Mouse (Mus musculus) ES-E14 (cell line): Measurements from ENCODE around the gene Spata17. TPM values are rescaled to one million over a fixed set of nuclear protein-coding genes. Genes with fewer than 3 reads are reported as not detected.

Experiments
- DNase-seq: peaks from one replicate; pipeline ENCODE4 v3.0.0-alpha.2; 2013; ENCODE audit warnings: low read depth, low spot score
- H3K27ac ChIP-seq: 2 replicates; pipeline ENCODE4 v1.5.1; 2012; ENCODE audit warnings: low read depth, mild to moderate bottlenecking, low read length, moderate library complexity, mixed read lengths; ENCODE audit not compliant: poor library complexity, insufficient read depth, severe bottlenecking
- H3K36me3 ChIP-seq: 2 replicates; pipeline ENCODE4 v1.6.1; 2012; ENCODE audit warnings: mild to moderate bottlenecking, low read length, moderate library complexity, mixed read lengths; ENCODE audit not compliant: control insufficient read depth, poor library complexity, insufficient read depth, severe bottlenecking
- H3K4me1 ChIP-seq, 2 experiments: fragments of 150-350 bp in 1 of 2; sonication (generic) in 1 of 2; 2 replicates each; pipeline ENCODE4 v1.6.1; 2012; ENCODE audit warnings: low read length in 2 of 2, mild to moderate bottlenecking in 1 of 2, mixed read lengths in 1 of 2; ENCODE audit not compliant: control insufficient read depth in 2 of 2, insufficient read depth in 2 of 2, poor library complexity in 1 of 2
- H3K4me3 ChIP-seq, 2 experiments: fragments of 150-350 bp in 1 of 2; sonication (generic) in 1 of 2; 2 replicates each; pipeline ENCODE4 v1.5.1; 2012; ENCODE audit warnings: low read length in 2 of 2, low read depth in 1 of 2, mild to moderate bottlenecking in 1 of 2, mixed read lengths in 1 of 2; ENCODE audit not compliant: insufficient read depth in 1 of 2, poor library complexity in 1 of 2, severe bottlenecking in 1 of 2
- H3K9ac ChIP-seq: 2 replicates; pipeline ENCODE4 v1.6.1; 2012; ENCODE audit warnings: low read depth, mild to moderate bottlenecking, low read length, mixed read lengths; ENCODE audit not compliant: poor library complexity, insufficient read depth, severe bottlenecking
- H3K9me3 ChIP-seq: fragments of 150-350 bp; sonication (generic); 2 replicates; pipeline ENCODE4 v1.6.1; 2012; ENCODE audit warnings: low read depth, mild to moderate bottlenecking, low read length; ENCODE audit not compliant: control insufficient read depth, insufficient read depth
- CHD2 ChIP-seq: IDR thresholded peaks from 2 replicates; pipeline ENCODE4 v1.6.1; 2014; ENCODE audit warnings: mild to moderate bottlenecking, low read depth, low read length, inconsistent platforms
- HCFC1 ChIP-seq: IDR thresholded peaks from 2 replicates; pipeline ENCODE4 v1.6.1; 2012; ENCODE audit warnings: low read length, inconsistent platforms, borderline replicate concordance; ENCODE audit not compliant: insufficient read depth
- MAFK ChIP-seq: IDR thresholded peaks from 2 replicates; pipeline ENCODE4 v1.6.1; 2014; ENCODE audit warnings: mild to moderate bottlenecking, low read depth, low read length, inconsistent platforms; ENCODE audit not compliant: insufficient read depth
- ZC3H11A ChIP-seq: IDR thresholded peaks from 2 replicates; pipeline ENCODE4 v1.6.1; 2012; ENCODE audit warnings: low read depth, mild to moderate bottlenecking, inconsistent platforms, low read length, borderline replicate concordance
- ZNF384 ChIP-seq: IDR thresholded peaks from 2 replicates; pipeline ENCODE4 v1.6.1; 2012; ENCODE audit warnings: low read depth, low read length, inconsistent platforms
- in situ Hi-C, 2 experiments: fragments of 600-800 bp; cut with MboI; formaldehyde crosslinking; loops; one replicate each; pipeline ENCODE4 v1.15.1; 2025; ENCODE audit warnings: low sequenced_read_pairs in 2 of 2, inconsistent platforms in 1 of 2; ENCODE audit not compliant: unreplicated experiment in 2 of 2
- total RNA-seq: library from RNA; depleted of rRNA; stranded (reverse); fragments of 300-350 nt; gene quantifications from 2 replicates; pipeline ENCODE4 v1.2.3, GENCODE M21; 2012

Spata17 gene
- total RNA-seq, 1 experiment = 0.36 TPM

GRCm38 (mm10) chr1:187088660-187089395 lies 126.4 kb downstream of the Spata17 start:
- no peak for DNase-seq
- Histone ChIP-seq H3K4me3 (no peak overlapping the region), H3K36me3 (no peaks in the 10 kb centered on the region), H3K9me3 (no peaks in the 10 kb centered on the region), H3K9ac (no peak overlapping the region), H3K4me1 (no peaks in the 10 kb centered on the region), H3K27ac (no peak overlapping the region)
- in situ Hi-C loops = no loop called here
- no peak for TF ChIP-seq MAFK
- no peak for TF ChIP-seq HCFC1
- TF ChIP-seq ZC3H11A = no peak
- no peak for TF ChIP-seq CHD2
- no peak for TF ChIP-seq ZNF384

- H3K4me3 ChIP-seq = no peak overlapping the region
- DNase-seq = no peak
- H3K36me3 ChIP-seq = no peaks in the 10 kb centered on the region
- H3K9ac ChIP-seq = no peak overlapping the region
- H3K27ac ChIP-seq = no peak overlapping the region
- in situ Hi-C loops = no loop called here
- H3K4me1 ChIP-seq = no peaks in the 10 kb centered on the region
- H3K9me3 ChIP-seq = no peaks in the 10 kb centered on the region
- TF ChIP-seq HCFC1 (no peak), MAFK (no peak), CHD2 (no peak), ZNF384 (no peak), ZC3H11A (no peak)
Observed at GRCm38 (mm10) chr1:187086027-187086426, 129.2 kb downstream of the Spata17 start.

GRCm38 (mm10) chr1:187077352-187077751 lies 137.9 kb downstream of the Spata17 start:
- no peak overlapping the region for H3K9ac ChIP-seq
- TF ChIP-seq CHD2 = no peak
- TF ChIP-seq ZNF384 = no peak
- no peak for TF ChIP-seq ZC3H11A
- no peak for TF ChIP-seq MAFK
- TF ChIP-seq HCFC1 = no peak
- DNase-seq = no peak
- no peak overlapping the region for H3K27ac ChIP-seq
- H3K9me3 ChIP-seq = no peaks in the 10 kb centered on the region
- no peak overlapping the region for H3K4me3 ChIP-seq
- no peaks in the 10 kb centered on the region for H3K4me1 ChIP-seq
- H3K36me3 ChIP-seq = no peaks in the 10 kb centered on the region
- in situ Hi-C loops = no loop called here

GRCm38 (mm10) chr1:187077043-187077334 lies 138.3 kb downstream of the Spata17 start:
- H3K4me1 ChIP-seq = no peaks in the 10 kb centered on the region
- H3K4me3 ChIP-seq = no peak overlapping the region
- no peak overlapping the region for H3K27ac ChIP-seq
- H3K36me3 ChIP-seq = no peaks in the 10 kb centered on the region
- TF ChIP-seq ZC3H11A (no peak), HCFC1 (no peak), MAFK (no peak), ZNF384 (no peak), CHD2 (no peak)
- in situ Hi-C loops = no loop called here
- no peaks in the 10 kb centered on the region for H3K9me3 ChIP-seq
- DNase-seq = no peak
- H3K9ac ChIP-seq = no peak overlapping the region
